Mouse (Mus musculus) heart, embryonic 11.5 days (tissue): ENCODE data around the gene Emx2. TPM values are rescaled to one million over a fixed set of nuclear protein-coding genes. Genes with fewer than 3 reads are reported as not detected.

Experiments
- ATAC-seq: fragments of 200-750 bp; cut with Nextera tagmentation; replicated peaks from 2 replicates; pipeline ENCODE4 v1.8.0; 2017; ENCODE audit warnings: moderate library complexity; ENCODE audit not compliant: insufficient number of reproducible peaks, low FRiP score, low TSS enrichment
- H3K27ac ChIP-seq: fragments of 300-500 bp; sonication (generic); 2 replicates; pipeline ENCODE4 v1.5.1; 2014; ENCODE audit warnings: mild to moderate bottlenecking, low read depth, low read length
- H3K27me3 ChIP-seq: fragments of 300-500 bp; sonication (generic); 2 replicates; pipeline ENCODE4 v1.6.1; 2014; ENCODE audit warnings: mild to moderate bottlenecking, low read length, mixed read lengths; ENCODE audit not compliant: control insufficient read depth, insufficient read depth
- H3K36me3 ChIP-seq: fragments of 300-500 bp; sonication (generic); 2 replicates; pipeline ENCODE4 v1.6.1; 2014; ENCODE audit warnings: mild to moderate bottlenecking, low read length, moderate library complexity, mixed read lengths; ENCODE audit not compliant: control insufficient read depth, insufficient read depth
- H3K4me1 ChIP-seq: fragments of 300-500 bp; sonication (generic); 2 replicates; pipeline ENCODE4 v1.6.1; 2014; ENCODE audit warnings: low read length; ENCODE audit not compliant: control insufficient read depth, insufficient read depth
- H3K4me2 ChIP-seq: fragments of 300-500 bp; sonication (generic); 2 replicates; pipeline ENCODE4 v1.6.1; 2014; ENCODE audit warnings: mild to moderate bottlenecking, moderate library complexity
- H3K4me3 ChIP-seq: fragments of 300-500 bp; sonication (generic); 2 replicates; pipeline ENCODE4 v1.5.1; 2014; ENCODE audit warnings: low read depth, low read length
- H3K9ac ChIP-seq: fragments of 300-500 bp; sonication (generic); 2 replicates; pipeline ENCODE4 v1.6.1; 2014; ENCODE audit warnings: mild to moderate bottlenecking, low read depth, low read length, moderate library complexity
- H3K9me3 ChIP-seq: fragments of 300-500 bp; sonication (generic); replicated peaks from 2 replicates; pipeline ENCODE4 v1.6.1; 2016; ENCODE audit warnings: low read length; ENCODE audit not compliant: control insufficient read depth
- WGBS: fragments of 180-500 bp; shearing (Covaris S2); extraction: QIAGEN DNeasy Blood & Tissue Kit; methylation state at CpG from one replicate; pipeline ENCODE4 v1.1.7; 2014; ENCODE audit not compliant: insufficient replicate concordance; 5-methylcytosine and 5-hydroxymethylcytosine counted together
- polyA plus RNA-seq: library from polyadenylated mRNA; unstranded; fragments of >200 nt; fragmentation: Nextera tagmentation; extraction: Ambion mirVana; gene quantifications from 2 replicates; pipeline ENCODE4 v1.2.1, GENCODE M21; 2014

Gene Emx2
- polyA plus RNA-seq, 1 experiment from 2014 or later, result 0.19 TPM

DNA sequence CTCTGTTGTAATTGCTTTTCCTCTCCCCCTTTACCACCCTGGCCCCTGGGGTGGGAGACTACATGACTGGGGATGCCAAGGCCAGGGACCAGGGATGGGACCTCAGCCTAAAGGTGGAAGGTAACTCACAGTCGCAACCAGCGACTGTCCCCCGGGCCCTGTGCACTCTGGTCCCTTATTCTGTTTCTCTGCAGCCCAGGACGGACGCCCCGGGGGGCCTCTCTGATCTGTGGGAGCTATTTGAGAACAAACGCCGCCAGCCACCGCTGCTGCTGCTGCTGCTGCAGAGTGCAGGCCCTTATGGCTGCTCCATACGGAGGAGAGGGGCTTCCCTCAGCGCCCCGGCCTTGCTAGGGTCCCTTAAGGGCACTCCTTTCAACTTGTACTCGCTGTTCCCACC lies 12.7 kb downstream of the Emx2 start:
- Histone ChIP-seq H3K9me3 (no peaks in the 10 kb centered on the region), H3K27me3 (peaks cover 75% of the 10 kb centered on the region), H3K9ac (no peak overlapping the region), H3K4me2 (peak overlapping the region; percentile 42), H3K4me1 (peaks cover 3% of the 10 kb centered on the region; the same call in 1 of the 2 replicates), H3K36me3 (no peaks in the 10 kb centered on the region), H3K27ac (no peak overlapping the region), H3K4me3 (peak overlapping the region; percentile 18)
- ATAC-seq, result no peak
- 0% methylated on average over 13 of the region's 13 CpGs for WGBS

DNA sequence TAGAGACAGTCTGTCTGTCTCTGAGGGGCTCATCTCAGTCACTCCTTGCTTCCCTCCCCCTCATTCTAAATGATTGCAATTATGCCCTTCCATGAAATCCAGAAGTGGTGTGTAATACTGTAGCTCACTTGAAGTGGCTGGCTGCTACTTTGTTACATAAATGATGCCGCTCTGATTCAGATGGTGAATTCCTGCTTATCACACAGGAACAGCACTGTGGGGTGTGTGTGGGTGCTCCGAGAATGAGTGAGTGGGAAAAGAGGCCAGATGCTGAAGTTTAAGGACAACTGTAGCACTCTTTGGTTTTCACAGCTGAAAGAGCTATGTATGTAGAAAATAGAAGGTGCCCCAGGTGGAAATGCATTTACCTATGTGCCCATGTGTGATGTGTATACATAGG lies 14.7 kb downstream of the Emx2 start:
- 61% methylated on average over 2 of the region's 2 CpGs for WGBS

DNA sequence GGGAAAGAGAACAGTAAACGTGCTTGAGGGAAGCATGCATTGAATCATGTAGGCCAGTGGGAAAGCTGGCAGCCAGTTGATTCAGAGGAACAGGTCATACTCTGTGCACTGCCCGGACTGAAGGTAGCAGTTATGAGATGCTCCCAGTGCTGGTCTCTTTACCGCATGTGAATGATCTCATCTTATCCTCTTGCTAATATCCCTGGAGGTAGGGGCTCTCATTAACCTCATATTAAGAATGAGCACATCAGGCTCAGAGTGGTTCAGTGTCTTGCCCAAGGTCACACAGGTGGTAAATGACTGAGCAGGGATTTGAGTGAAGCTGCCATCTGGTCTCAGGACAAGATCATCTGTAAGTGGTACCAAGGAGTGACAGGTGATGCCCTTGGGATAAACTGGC lies 21.7 kb downstream of the Emx2 start:
- H3K4me3 ChIP-seq, result no peak overlapping the region
- H3K9ac ChIP-seq, result no peak overlapping the region
- H3K27me3 ChIP-seq, result peaks cover 5% of the 10 kb centered on the region; the same call in 1 of the 2 replicates
- H3K9me3 ChIP-seq, result no peaks in the 10 kb centered on the region
- no peaks in the 10 kb centered on the region for H3K36me3 ChIP-seq
- H3K27ac ChIP-seq, result no peak overlapping the region
- H3K4me1 ChIP-seq, result no peaks in the 10 kb centered on the region
- ATAC-seq, result no peak
- 73% methylated on average over 3 of the region's 3 CpGs for WGBS
- no peak overlapping the region for H3K4me2 ChIP-seq

More for the DNA sequence above, 14.7 kb downstream of the Emx2 start:
- no peaks in the 10 kb centered on the region for H3K9me3 ChIP-seq
- no peak overlapping the region for H3K4me3 ChIP-seq
- no peak for ATAC-seq
- H3K9ac ChIP-seq, result no peak overlapping the region
- peaks cover 3% of the 10 kb centered on the region; the same call in 1 of the 2 replicates for H3K4me1 ChIP-seq
- H3K27me3 ChIP-seq, result peaks cover 58% of the 10 kb centered on the region
- no peak overlapping the region for H3K27ac ChIP-seq
- H3K36me3 ChIP-seq, result no peaks in the 10 kb centered on the region
- no peak overlapping the region for H3K4me2 ChIP-seq

DNA sequence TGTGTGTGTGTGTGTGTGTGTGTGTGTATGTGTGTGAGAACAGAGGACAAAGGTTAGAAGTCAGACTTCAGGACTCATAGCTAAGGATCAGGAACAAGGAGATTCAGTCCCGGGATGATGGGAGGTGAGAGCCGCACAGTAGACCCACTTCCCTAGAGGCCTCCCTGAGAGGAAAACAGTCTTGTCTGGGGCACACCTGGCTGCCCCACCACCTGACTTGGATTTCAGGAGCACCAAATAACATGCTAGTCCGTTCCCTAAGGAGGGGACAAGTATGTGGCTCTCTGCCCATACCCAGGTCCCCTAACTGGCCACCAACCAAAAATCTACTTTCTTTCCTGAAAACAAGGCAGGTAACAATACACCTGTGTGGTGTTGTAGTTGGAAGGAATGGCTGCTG lies 22.4 kb downstream of the Emx2 start:
- Histone ChIP-seq H3K9me3 (no peaks in the 10 kb centered on the region), H3K9ac (no peak overlapping the region), H3K4me1 (no peaks in the 10 kb centered on the region), H3K27me3 (peaks cover 3% of the 10 kb centered on the region; the same call in 1 of the 2 replicates), H3K27ac (no peak overlapping the region), H3K36me3 (no peaks in the 10 kb centered on the region), H3K4me3 (no peak overlapping the region), H3K4me2 (no peak overlapping the region)
- no peak for ATAC-seq
- WGBS, result 79% methylated on average over 3 of the region's 3 CpGs

DNA sequence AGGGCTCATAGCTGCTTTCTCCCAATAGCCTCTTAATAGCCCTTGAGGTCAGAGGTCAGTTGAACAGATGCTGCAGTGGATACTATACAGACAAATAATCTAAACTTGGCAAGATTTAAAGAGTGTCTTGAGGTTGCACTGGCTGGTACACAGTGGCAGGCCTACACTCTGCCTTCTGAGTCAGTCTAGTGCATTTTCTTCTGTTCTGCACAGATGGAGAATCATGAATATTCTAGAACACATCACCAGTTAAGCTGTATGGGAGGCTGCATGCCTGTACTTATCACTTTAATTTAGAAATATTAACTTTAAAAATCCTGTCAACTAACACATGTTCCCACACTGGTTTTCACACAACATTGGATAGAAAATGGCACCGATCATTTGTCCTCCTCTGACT lies 34.1 kb downstream of the Emx2 start:
- Histone ChIP-seq H3K4me2 (no peak overlapping the region), H3K27me3 (no peaks in the 10 kb centered on the region), H3K36me3 (no peaks in the 10 kb centered on the region), H3K4me3 (no peak overlapping the region), H3K4me1 (no peaks in the 10 kb centered on the region), H3K9me3 (no peaks in the 10 kb centered on the region), H3K9ac (no peak overlapping the region), H3K27ac (no peak overlapping the region)
- WGBS, result 86% methylated on average over 1 of the region's 1 CpGs
- no peak for ATAC-seq

DNA sequence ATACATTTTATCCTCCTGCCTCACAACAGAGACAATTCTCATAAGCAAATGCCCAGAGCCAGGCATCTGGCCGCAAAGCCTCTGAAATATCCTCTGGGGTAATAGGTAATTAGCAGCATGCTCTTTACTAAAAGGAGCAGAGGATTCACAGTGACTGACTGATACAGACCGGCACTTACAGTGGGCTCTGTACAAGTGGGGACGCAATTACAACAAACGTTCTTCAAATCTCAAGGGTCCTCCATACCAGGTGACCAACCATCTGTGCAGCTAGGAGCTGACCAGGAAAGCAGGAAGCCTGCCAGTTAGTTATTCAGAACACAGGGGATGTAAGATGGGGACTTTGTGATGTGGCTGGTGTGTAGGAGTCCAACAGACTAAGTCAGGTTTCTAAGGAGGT lies 38.7 kb downstream of the Emx2 start:
- ATAC-seq, result no peak
- H3K9ac ChIP-seq, result no peak overlapping the region
- H3K4me3 ChIP-seq, result no peak overlapping the region
- no peaks in the 10 kb centered on the region for H3K4me1 ChIP-seq
- H3K9me3 ChIP-seq, result no peaks in the 10 kb centered on the region
- no peak overlapping the region for H3K27ac ChIP-seq
- no peaks in the 10 kb centered on the region for H3K27me3 ChIP-seq
- no peaks in the 10 kb centered on the region for H3K36me3 ChIP-seq
- WGBS, result 65% methylated on average over 4 of the region's 4 CpGs
- no peak overlapping the region for H3K4me2 ChIP-seq

DNA sequence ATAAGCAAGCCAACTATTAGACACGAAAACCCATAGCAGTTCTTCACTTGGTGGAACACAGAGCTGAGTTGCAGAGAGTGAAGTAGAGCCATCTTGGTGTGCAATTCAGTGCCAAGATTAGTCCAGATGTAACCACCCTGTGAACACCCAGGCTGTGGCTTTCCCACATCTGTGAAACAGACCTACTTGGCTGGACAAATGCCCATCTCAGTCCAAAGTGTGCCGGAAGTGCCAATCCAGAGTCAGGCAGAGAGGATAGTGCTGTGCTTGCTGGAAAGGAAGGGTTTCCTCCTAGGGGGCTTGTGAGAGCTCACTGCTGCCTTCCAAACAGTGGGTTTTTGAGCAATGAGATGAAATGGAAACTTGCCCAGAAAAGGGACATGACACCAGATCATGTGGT lies 50.7 kb downstream of the Emx2 start:
- Histone ChIP-seq H3K27ac (no peak overlapping the region), H3K4me2 (no peak overlapping the region), H3K4me3 (no peak overlapping the region), H3K27me3 (no peaks in the 10 kb centered on the region), H3K9me3 (no peaks in the 10 kb centered on the region), H3K9ac (no peak overlapping the region), H3K36me3 (no peaks in the 10 kb centered on the region), H3K4me1 (no peaks in the 10 kb centered on the region)
- WGBS, result 86% methylated on average over 2 of the region's 2 CpGs
- ATAC-seq, result no peak

DNA sequence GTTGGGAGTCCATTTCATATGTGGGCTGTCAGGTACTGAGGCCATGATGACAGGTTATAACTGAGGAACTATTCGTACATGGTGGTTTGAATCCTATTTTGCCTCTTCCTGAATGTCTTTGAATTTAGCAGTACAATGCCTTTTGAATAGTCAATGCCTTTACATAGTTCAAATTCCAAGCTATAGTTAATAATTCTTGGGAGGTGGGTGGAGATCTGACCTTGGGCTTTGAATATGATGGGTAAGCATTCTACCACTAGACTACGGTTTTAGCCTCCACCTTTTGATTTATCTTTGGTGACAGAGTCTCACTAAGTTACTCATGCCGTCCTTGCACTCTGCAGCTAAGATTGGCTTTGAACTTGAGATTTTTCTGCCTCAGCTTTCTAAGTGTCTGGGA lies 55.0 kb downstream of the Emx2 start:
- Histone ChIP-seq H3K36me3 (no peaks in the 10 kb centered on the region), H3K9ac (no peak overlapping the region), H3K27ac (no peak overlapping the region), H3K4me2 (no peak overlapping the region), H3K4me1 (no peaks in the 10 kb centered on the region), H3K9me3 (no peaks in the 10 kb centered on the region), H3K4me3 (no peak overlapping the region), H3K27me3 (no peaks in the 10 kb centered on the region)
- ATAC-seq, result no peak
- WGBS, result 84% methylated on average over 3 of the region's 3 CpGs
